Mouse (Mus musculus) left cerebral cortex, postnatal 14 days (tissue): ENCODE measurements around the gene H2-M10.1. TPM values are rescaled to one million over a fixed set of nuclear protein-coding genes. Genes with fewer than 3 reads are reported as not detected.
"Not testable (repeated sequence)": the region's sequence is repeated elsewhere in the genome, so short reads cannot be mapped to it uniquely, and the experiment has no call there.

ENCODE experiments used
- DNase-seq, 2 experiments: peaks; one replicate each; pipeline ENCODE4 v3.0.0; 2021 to 2022; ENCODE audit warnings: low spot score in 2 of 2, mixed read lengths in 1 of 2
- intact Hi-C: fragments of 180-260 bp; cut with DNase I; formaldehyde crosslinking; loops from one replicate; pipeline ENCODE4 v1.15.1; 2025
- long read RNA-seq, 2 experiments: library from polyadenylated mRNA; stranded (forward); transcript quantifications; one replicate each; pipeline ENCODE4 v2.0.0; 2021
- total RNA-seq, 2 experiments: library from RNA; stranded (reverse); gene quantifications; 2 replicates each; pipeline ENCODE4 v1.2.3; 2021

H2-M10.1 gene
- not detected for total RNA-seq
- long read RNA-seq, experiment 1, result 0 reads
- long read RNA-seq, experiment 2, result 0 reads

GRCm38 (mm10) chr17:36326055-36326454 lies at the start of gene H2-M10.1:
TSS of gene H2-M10.1 (minus strand) at chr17:36326155.
- no peak for DNase-seq
- intact Hi-C loops, result no loop called here

GRCm38 (mm10) chr17:36368317-36368716 lies 42.4 kb upstream of the H2-M10.1 start, which contains the start of gene H2-M10.3:
TSS of gene H2-M10.3 (minus strand) at chr17:36368417.
- intact Hi-C loops, DNase-seq: not testable (repeated sequence)

- not testable (repeated sequence) for DNase-seq
- intact Hi-C loops, result loop anchor here (5.0 kb wide), 1 partner anchor 450 kb away; the partner anchor contains the start of gene H2-M10.6
Observed at GRCm38 (mm10) chr17:36362404-36362803, 36.4 kb upstream of the H2-M10.1 start.

GRCm38 (mm10) chr17:36357512-36357911 lies 31.6 kb upstream of the H2-M10.1 start:
- intact Hi-C loops, result loop anchor here (5.0 to 10.0 kb wide), 3 partner anchors 50 to 847 kb away; partner anchors contain the start of gene Olfr94
- DNase-seq, result peak; percentile 64 to 73

- no peak for DNase-seq
Observed at GRCm38 (mm10) chr17:36355763-36356162, 29.8 kb upstream of the H2-M10.1 start.

GRCm38 (mm10) chr17:36355343-36355742 lies 29.4 kb upstream of the H2-M10.1 start:
- intact Hi-C loops, result loop anchor here (2.0 to 10.0 kb wide), 4 partner anchors 48 to 849 kb away; partner anchors contain the start of gene Olfr94
- peak; percentile 82 to 92 for DNase-seq

More at GRCm38 (mm10) chr17:36355763-36356162, 29.8 kb upstream of the H2-M10.1 start:
- intact Hi-C loops, result loop anchor here (2.0 to 10.0 kb wide), 4 partner anchors 48 to 849 kb away; partner anchors contain the start of gene Olfr94

GRCm38 (mm10) chr17:36315689-36316253 lies 10.2 kb downstream of the H2-M10.1 start:
- intact Hi-C loops, result no loop called here
- peak in 1 of 2 experiments; percentile 19 for DNase-seq

GRCm38 (mm10) chr17:36315041-36315688 lies 10.8 kb downstream of the H2-M10.1 start:
- DNase-seq, result peak; percentile 74 to 76
- intact Hi-C loops, result no loop called here

- peak; percentile 12 to 36 for DNase-seq
- intact Hi-C loops, result no loop called here
Observed at GRCm38 (mm10) chr17:36314511-36314910, 11.4 kb downstream of the H2-M10.1 start.

- intact Hi-C loops, result loop anchor here (2.0 to 5.0 kb wide), 3 partner anchors 48 to 418 kb away; no protein-coding TSS in a partner anchor
- no peak for DNase-seq
Observed at GRCm38 (mm10) chr17:36309293-36309692, 16.7 kb downstream of the H2-M10.1 start.

- intact Hi-C loops, result loop anchor here (2.0 to 5.0 kb wide), 3 partner anchors 48 to 418 kb away; no protein-coding TSS in a partner anchor
- peak; percentile 80 to 88 for DNase-seq
Observed at GRCm38 (mm10) chr17:36308855-36309254, 17.1 kb downstream of the H2-M10.1 start.

GRCm38 (mm10) chr17:36286390-36286789 lies 39.6 kb downstream of the H2-M10.1 start, which contains the start of gene H2-M10.2:
TSS of gene H2-M10.2 (minus strand) at chr17:36286490.
- intact Hi-C loops, result no loop called here

GRCm38 (mm10) chr17:36281521-36282245 lies 44.3 kb downstream of the H2-M10.1 start:
- DNase-seq, result no peak

More at GRCm38 (mm10) chr17:36286390-36286789, 39.6 kb downstream of the H2-M10.1 start, which contains the start of gene H2-M10.2:
- DNase-seq, result no peak

GRCm38 (mm10) chr17:36274776-36275175 lies 51.2 kb downstream of the H2-M10.1 start:
- intact Hi-C loops, result no loop called here
- no peak for DNase-seq

More at GRCm38 (mm10) chr17:36281521-36282245, 44.3 kb downstream of the H2-M10.1 start:
- intact Hi-C loops, result no loop called here

- intact Hi-C loops, result no loop called here
Observed at GRCm38 (mm10) chr17:36273796-36274195, 52.2 kb downstream of the H2-M10.1 start.

More at GRCm38 (mm10) chr17:36273796-36274195, 52.2 kb downstream of the H2-M10.1 start:
- DNase-seq, result no peak
